Mouse (Mus musculus) ovary, adult 18-20 months (tissue): ENCODE measurements around the gene Dcbld1.

Experiments used
- DNase-seq: peaks from one replicate; pipeline ENCODE4 v3.0.0; 2022; ENCODE audit warnings: low spot score, mixed read lengths

Dcbld1 gene

GRCm38 (mm10) chr10:52233301-52233968 lies at the start of gene Dcbld1:
Gene Dcbld1, plus strand, starts transcription at chr10:52233619.
- peak; percentile 21 for DNase-seq

GRCm38 (mm10) chr10:52185900-52186299 lies 47.5 kb upstream of the Dcbld1 start:
- DNase-seq = no peak

DNA sequence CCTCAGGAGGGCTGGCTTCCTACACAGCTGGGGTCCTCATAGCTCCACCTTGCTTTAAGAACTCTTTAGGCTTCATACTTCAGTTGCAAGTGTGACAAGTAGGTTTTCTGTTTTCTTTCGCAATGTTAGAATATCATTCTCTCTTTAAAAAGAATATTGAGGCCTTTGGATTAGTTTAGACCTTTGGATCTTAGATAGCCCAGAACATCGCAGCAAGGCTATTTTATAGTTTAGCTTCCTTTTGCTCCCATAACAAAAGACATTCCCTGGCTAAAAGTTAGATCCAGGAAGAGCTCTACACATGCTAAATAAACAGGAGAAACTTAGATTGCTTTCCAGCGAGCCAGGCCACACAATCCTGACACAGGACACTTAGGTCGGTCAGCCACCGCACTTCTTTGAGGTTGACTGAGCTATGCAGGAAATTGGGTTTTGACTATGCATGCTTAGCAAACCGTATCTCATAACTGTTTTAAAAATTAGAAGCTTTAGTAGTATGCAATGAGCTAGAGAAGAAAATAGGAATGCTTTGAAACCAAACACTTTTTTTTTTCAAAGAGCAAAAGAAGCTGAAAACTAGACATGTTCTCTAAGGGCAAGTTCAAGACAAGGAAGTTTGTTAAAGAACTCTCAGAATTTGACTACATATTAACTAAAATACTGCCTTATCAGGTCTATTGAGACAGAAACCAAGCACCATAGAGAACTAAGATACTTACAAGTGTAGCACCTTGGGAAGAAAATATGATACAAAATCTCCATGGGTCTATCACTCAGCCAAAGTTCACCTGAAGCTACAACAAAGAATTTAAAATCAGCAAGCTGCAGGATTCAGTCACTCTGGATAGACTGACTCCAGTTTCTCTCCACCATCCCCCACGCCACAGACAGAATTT lies 38.2 kb upstream of the Dcbld1 start, which contains the start of gene Ros1:
Ros1 (minus strand) TSS at position 288 of the 896 bp plus-strand sequence.
- no peak for DNase-seq

- no peak for DNase-seq
Observed at GRCm38 (mm10) chr10:52204006-52204405, 29.4 kb upstream of the Dcbld1 start.

- DNase-seq = no peak
Observed at GRCm38 (mm10) chr10:52215267-52215818, 18.1 kb upstream of the Dcbld1 start.

DNA sequence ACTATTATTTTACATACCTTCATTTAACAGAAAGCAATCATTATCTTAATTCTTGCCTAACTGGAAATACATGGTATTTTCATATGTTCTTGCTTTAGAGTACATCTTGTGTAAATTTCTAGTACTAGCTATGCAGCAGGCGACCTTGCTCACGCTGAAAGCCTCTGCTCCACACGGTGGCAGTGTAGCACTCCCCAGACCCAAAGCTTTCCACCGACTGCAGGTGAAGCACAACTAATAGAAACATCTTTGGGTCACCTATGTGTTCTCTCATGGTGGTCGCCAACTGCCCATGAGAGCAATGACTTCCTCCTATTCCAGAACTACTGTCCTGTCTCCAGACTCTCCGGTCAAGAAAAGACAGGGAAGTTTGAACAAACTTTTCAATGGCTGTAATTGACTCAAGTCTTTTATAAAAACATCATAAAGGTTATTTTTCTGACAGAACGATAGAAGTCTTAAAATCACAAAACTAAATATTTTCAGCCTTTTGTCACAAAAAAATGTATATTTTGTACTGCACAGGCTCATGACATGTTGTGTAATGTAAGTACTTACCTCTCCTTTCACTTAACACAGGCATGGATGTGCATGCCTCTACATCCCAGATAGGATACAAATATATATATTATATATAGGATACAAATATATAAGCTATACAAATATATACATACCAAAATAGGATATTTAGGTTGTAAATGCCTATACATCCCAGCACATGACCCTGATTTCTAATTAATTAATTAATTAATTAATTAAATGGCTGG lies 16.4 kb upstream of the Dcbld1 start:
- peak; percentile 9 for DNase-seq

DNA sequence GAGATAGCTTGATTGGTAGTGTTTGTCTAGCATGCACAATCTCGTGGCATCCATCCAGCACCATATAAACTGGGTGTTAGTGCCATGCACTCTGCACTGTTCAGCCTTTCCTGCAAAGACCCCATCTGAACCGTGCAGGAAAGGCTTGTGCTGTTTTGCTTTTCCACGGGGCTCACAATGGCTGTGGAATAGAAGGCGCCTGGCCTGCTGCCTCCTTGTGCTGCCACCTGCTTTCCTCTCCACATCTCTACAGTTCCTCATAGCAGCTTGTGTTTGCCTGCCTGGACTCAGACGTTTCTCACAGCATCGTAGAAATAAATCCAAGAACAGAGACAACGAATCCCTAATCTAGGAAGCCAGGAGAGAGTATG lies 15.9 kb upstream of the Dcbld1 start:
- DNase-seq = no peak

DNA sequence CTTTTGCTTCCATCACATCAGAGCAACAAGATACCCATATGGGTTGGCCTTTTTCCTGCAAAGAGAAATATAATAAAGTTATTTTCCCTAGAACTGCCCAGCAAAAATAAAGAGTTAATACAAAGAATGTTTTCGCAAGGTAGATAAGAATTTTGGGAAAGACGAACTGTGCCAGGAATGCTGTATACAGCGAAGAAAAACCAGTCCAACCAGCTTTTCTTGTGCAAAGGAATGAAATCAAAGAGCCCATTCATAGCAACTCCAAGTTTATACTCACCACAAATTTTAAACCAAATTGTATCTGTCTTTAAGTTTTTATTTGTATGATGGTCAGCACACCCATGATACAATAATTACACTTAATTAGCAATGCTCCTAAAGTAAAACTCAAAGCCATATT lies 13.8 kb upstream of the Dcbld1 start:
- DNase-seq = no peak

DNA sequence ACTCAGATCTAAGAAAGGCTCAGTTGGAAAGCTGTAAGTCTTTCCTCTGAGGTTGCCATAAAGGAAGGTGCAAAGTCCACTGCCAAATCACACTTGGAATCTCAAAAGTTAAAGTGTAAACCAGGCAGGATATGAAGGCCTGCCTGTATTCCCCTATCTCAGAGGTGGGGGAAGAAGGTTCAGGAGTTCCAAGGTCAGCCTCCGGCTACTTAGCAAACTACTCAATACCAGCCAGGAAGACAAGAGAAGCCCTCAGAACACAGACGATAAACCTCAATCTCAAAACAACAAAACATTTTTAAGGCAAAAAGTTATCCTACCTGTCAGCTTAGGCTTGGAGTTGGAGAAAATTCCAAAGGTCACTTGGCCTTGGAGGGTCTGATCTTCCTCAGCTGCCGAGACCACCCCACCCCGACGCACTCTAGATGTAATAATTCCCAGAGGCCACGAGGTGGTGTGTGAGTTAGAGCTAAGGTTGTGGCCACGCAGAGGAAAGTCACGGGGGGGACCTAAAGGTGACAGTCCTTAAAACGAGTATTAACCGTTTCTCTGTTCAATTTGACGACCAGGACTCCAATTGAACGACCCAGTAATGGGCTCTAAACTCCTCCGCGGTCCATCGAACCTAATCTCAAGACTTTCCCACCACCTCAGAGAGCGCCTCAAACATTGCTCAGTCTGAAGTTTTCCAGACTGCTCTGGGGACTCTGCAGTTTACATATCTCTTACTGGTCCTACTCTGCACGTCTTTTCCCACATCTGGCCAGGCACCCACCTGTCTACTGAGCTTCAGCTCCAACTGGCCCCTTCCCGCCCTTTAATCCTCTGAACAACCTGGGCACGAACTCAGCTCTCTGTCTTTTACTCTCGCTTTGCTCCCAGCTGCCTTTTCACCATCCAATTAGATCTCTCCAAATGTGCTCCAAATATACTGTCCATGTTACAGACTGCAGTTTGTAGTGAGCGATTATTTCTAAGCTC lies 933 bp upstream of the Dcbld1 start:
- no peak for DNase-seq

DNA sequence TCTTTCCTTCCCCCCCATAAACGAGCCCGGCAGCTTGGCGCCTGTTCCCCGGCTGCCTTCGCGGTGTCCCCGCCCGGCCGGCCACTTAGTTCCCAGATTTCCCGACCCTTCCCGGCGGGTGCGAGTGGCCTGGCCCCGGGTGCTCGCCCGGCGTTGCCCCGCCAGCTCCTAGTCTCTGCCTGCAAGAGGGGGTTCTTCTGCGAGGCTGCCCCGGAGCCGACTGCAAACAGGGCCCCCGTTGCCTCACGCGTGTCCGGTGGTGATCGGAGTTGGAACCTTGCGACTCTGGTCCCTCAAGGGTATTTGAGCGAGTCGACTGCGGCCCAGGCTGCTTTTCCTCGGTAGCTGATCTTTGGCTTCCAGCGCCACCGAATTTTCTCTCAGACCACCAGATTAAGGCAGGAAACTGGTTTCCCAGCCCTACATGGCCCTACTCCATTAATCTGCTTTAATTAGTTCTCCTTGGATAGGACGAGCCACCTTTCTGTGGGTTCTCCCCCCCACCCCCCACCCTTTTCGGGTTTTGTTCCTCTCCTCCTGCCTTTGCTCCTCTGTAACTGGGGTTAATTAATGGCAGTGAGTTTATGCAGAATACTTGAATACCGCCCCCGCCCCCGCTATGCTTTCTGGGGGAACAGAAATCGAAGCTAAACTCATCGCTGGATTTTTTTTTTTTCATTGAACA lies 692 bp downstream of the Dcbld1 start:
- DNase-seq = no peak

GRCm38 (mm10) chr10:52234654-52234981 lies 1.2 kb downstream of the Dcbld1 start:
- DNase-seq = no peak

- DNase-seq = no peak
Observed at GRCm38 (mm10) chr10:52235461-52235860, 2.0 kb downstream of the Dcbld1 start.

- no peak for DNase-seq
Observed at GRCm38 (mm10) chr10:52242015-52242414, 8.6 kb downstream of the Dcbld1 start.

- no peak for DNase-seq
Observed at GRCm38 (mm10) chr10:52242680-52243323, 9.4 kb downstream of the Dcbld1 start.

DNA sequence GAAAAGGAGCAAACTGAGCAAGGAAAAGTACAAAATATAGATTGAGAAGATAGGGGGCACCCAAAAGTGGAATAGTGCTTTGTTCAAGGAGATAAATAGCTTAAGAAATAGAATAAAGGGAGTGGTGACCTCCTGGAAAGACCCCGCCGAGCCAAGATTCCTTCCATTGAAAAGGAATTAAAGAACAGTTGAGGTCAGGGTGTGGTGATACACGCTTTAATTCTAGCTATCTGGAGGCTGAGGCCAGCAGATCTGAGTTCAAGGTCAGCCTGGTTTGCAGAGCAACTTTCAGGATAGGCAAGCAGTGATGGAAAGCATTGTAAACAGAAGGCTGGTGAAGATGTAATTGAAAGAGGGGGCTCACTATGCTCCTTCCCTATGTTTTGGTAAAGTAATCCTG lies 12.8 kb downstream of the Dcbld1 start:
- DNase-seq = no peak

DNA sequence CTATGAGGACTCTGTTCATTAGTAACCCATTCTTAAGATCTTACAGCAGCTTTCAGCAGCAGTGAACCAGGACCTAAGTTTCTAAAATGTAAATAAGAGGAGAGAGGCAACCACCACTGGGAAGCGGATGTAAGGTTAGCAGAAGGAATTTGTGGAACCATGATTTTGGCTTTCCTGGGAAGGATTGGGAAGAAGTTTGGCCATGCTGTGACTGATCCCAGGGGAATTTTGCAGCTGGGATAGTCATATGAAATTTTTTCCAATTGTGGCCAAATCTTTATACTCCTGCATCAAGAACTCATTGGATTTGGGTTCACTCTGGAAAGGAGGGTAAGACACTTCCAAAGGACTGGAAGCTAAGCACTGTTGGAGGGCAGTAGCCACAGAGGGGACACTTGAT lies 18.8 kb downstream of the Dcbld1 start:
- DNase-seq = no peak

DNA sequence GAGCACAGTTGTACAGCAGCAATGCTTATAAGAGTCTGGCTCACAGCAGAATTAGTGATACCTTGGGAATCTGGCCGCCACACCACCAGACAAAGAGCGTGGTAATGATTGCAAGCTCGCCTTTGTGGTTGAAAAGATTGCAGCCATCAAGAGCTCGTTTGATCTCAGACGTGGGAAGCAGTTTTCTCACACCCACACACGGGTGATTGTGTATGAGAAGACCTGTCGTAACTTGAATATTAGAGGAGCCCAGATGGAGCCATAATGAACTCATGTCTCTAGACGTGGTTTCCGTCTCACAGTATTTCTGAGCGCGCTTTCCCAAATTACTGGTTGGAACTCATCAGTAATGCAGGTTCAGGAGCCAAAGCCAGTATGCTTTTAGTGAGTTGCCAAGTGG lies 20.0 kb downstream of the Dcbld1 start:
- DNase-seq = no peak

- DNase-seq = no peak
Observed at GRCm38 (mm10) chr10:52257768-52258167, 24.3 kb downstream of the Dcbld1 start.

DNA sequence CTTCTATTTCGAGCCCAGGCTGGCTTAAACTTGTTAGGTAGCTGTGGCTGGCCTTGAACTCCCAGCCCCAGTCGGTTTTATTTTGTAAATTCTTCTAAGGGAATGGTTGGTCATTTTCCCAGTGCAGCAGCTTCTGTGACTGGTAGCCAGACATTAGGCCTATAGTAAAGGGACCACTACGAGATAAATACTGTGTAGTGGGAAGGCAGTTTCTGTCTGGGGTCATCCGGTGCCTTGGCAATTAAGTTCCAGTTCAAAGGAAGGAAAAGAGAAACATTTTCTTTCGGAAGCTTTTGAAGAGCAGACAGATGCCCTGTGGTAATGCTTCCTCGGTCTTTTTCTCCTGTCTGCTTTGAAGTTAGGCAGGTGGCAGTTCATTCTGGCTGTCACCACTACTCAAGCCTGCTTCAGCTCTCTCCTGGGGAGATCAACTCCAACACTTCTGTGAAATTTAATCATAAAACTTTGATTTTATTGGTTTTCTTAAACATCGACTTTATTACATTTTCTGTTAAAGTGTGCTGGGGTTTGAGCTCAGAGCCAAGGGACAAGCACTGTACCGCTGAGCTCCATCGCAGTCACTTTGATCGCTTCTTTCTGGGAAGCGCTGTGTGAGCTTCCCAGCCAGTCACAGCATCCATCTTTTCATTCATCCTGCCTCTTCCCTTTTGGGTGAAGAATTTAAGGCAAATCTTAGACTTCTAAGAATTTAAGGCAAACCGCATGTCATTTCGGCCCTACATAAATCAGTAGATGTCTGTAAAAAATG lies 24.9 kb downstream of the Dcbld1 start:
- no peak for DNase-seq
